Mouse (Mus musculus) neural tube, embryonic 14.5 days (tissue): ENCODE results near the gene Nt5dc1. TPM values are rescaled to one million over a fixed set of nuclear protein-coding genes. Genes with fewer than 3 reads are reported as not detected.

Source experiments
- ATAC-seq: fragments of 200-750 bp; cut with Nextera tagmentation; 2 replicates; pipeline ENCODE4 v1.8.0; 2017; ENCODE audit warnings: low read depth, mild to moderate bottlenecking, moderate TSS enrichment, moderate library complexity
- H3K27ac ChIP-seq: fragments of 300-500 bp; sonication (generic); 2 replicates; pipeline ENCODE4 v1.5.1; 2014; ENCODE audit warnings: low read depth, mild to moderate bottlenecking, control low read depth, low read length, moderate library complexity, mixed read lengths
- H3K27me3 ChIP-seq: fragments of 300-500 bp; sonication (generic); 2 replicates; pipeline ENCODE4 v1.6.1; 2014; ENCODE audit warnings: low read length; ENCODE audit not compliant: control insufficient read depth, insufficient read depth
- H3K36me3 ChIP-seq: fragments of 300-500 bp; sonication (generic); 2 replicates; pipeline ENCODE4 v1.6.1; 2014; ENCODE audit warnings: low read length, mixed read lengths; ENCODE audit not compliant: control insufficient read depth, insufficient read depth
- H3K4me1 ChIP-seq: fragments of 300-500 bp; sonication (generic); 2 replicates; pipeline ENCODE4 v1.6.1; 2014; ENCODE audit warnings: low read length; ENCODE audit not compliant: control insufficient read depth, insufficient read depth
- H3K4me2 ChIP-seq: fragments of 300-500 bp; sonication (generic); 2 replicates; pipeline ENCODE4 v1.6.1; 2014; ENCODE audit warnings: mild to moderate bottlenecking, low read depth, low read length, control low read depth
- H3K4me3 ChIP-seq: fragments of 300-500 bp; sonication (generic); 2 replicates; pipeline ENCODE4 v1.5.1; 2014; ENCODE audit warnings: low read depth, low read length, control low read depth, mixed read lengths
- H3K9ac ChIP-seq: fragments of 300-500 bp; sonication (generic); replicated peaks from 2 replicates; pipeline ENCODE4 v1.6.1; 2014; ENCODE audit warnings: low read depth, mild to moderate bottlenecking, control low read depth, low read length, mixed read lengths
- H3K9me3 ChIP-seq: fragments of 300-500 bp; sonication (generic); 2 replicates; pipeline ENCODE4 v1.6.1; 2016; ENCODE audit warnings: low read length; ENCODE audit not compliant: control insufficient read depth
- WGBS: fragments of 180-500 bp; shearing (Covaris S2); extraction: QIAGEN DNeasy Blood & Tissue Kit; methylation state at CpG from one replicate; pipeline ENCODE4 v1.1.7; 2014; 5-methylcytosine and 5-hydroxymethylcytosine counted together
- polyA plus RNA-seq: library from polyadenylated mRNA; unstranded; fragments of >200 nt; fragmentation: Nextera tagmentation; extraction: Ambion mirVana; gene quantifications from 2 replicates; pipeline ENCODE4 v1.2.1, GENCODE M21; 2014

The Nt5dc1 gene
- polyA plus RNA-seq, 1 experiment from 2014 or later: 2.0 TPM

DNA sequence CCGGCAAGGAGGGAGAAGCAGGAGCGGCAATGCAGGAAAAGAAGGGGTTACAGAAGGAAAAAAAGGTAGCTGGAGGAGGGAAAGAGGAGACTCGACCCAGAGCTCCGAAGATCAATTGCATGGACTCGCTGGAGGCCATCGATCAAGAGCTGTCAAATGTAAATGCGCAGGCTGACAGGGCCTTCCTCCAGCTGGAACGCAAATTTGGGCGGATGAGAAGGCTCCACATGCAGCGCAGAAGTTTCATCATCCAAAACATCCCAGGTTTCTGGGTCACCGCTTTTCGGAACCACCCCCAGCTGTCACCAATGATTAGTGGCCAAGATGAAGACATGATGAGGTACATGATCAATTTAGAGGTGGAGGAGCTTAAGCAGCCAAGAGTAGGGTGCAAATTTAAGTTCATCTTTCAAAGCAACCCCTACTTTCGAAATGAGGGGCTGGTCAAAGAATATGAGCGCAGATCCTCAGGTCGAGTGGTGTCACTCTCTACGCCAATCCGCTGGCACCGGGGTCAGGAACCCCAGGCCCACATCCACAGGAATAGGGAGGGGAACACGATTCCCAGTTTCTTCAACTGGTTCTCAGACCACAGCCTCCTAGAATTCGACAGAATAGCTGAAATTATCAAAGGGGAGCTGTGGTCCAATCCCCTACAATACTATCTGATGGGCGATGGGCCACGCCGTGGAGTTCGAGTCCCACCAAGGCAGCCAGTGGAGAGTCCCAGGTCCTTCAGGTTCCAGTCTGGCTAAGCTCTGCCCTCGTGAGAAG, 120.2 kb downstream of the Nt5dc1 start:
- Histone ChIP-seq H3K4me3 (peak overlapping the region; percentile 74), H3K9ac (peak overlapping the region; percentile 89), H3K27me3 (no peaks in the 10 kb centered on the region), H3K4me2 (peak overlapping the region; percentile 82), H3K4me1 (peaks cover 26% of the 10 kb centered on the region; the same call in 1 of the 2 replicates), H3K27ac (peak overlapping the region; percentile 99), H3K9me3 (no peaks in the 10 kb centered on the region), H3K36me3 (no peaks in the 10 kb centered on the region)
- no peak for ATAC-seq
- 42% methylated on average over 25 of the region's 25 CpGs for WGBS

DNA sequence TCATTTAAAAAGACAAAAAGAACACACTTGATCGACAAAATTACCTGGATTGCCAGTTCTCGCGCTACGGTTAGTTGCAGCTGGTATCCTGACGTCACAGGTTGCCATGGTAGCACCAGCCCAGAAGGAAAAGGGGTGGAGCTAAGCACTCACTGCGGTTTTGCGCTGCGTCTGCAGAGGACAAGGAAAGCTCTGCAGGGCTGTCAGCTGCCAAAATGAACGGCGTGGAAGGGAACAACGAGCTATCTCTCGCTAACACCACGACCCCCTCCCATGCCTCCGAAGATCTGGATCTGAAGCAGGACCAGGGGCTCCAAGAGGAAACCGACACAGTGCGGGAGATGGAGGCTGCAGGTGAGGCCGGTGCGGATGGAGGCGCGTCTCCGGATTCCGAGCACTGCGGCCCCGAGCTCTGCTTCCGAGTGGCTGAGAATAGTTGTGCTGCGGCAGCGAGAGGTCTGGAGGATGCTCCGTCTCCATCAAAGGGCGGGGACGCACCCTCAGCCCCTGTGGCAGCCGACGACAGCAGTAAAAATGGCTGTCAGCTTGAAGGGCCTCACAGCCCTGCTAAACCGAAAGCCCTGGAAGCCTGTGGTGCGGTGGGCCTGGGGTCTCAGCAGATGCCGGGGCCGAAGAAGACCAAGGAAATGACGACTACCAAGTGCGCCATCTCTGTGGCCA, 120.9 kb downstream of the Nt5dc1 start, which contains the start of gene Tspyl4:
Gene Tspyl4 (plus strand): TSS at position 144 of the 681 bp plus-strand sequence.
- ATAC-seq: peak; percentile 98
- Histone ChIP-seq H3K27me3 (no peaks in the 10 kb centered on the region), H3K36me3 (no peaks in the 10 kb centered on the region), H3K4me2 (peak within 1 kb of the TSS; percentile 82), H3K9ac (peak within 1 kb of the TSS; percentile 89), H3K27ac (peak within 1 kb of the TSS; percentile 99), H3K4me3 (peak within 1 kb of the TSS; percentile 74), H3K4me1 (peaks cover 25% of the 10 kb centered on the region; the same call in 1 of the 2 replicates), H3K9me3 (no peaks in the 10 kb centered on the region)
- WGBS: under 1% methylated on average over 37 of the region's 38 CpGs

DNA sequence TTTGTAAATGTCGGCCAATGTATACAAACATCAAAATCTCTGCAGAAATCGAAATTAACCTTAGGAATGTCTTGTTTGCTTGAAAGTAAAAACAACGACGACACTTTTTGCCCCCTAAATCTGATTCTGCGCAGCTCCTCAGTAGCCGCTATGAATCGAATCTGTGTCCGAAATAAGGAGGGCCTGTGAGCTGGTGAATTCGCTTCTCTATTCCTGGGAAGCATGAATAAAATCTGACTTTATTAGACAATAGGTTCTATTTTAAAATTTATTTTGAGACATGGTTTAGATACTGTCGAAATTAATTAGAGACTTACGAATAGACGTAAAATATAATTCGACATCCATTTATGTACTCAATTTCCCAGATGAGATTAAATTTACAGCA, 121.4 kb downstream of the Nt5dc1 start:
- Histone ChIP-seq H3K36me3 (no peaks in the 10 kb centered on the region), H3K4me3 (peak overlapping the region; percentile 74), H3K9ac (peak overlapping the region; percentile 89), H3K27me3 (no peaks in the 10 kb centered on the region), H3K4me2 (peak overlapping the region; percentile 82), H3K4me1 (peaks cover 21% of the 10 kb centered on the region; the same call in 1 of the 2 replicates), H3K9me3 (no peaks in the 10 kb centered on the region), H3K27ac (peak overlapping the region; percentile 88)
- peak; percentile 22 for ATAC-seq
- WGBS: 5% methylated on average over 13 of the region's 13 CpGs

DNA sequence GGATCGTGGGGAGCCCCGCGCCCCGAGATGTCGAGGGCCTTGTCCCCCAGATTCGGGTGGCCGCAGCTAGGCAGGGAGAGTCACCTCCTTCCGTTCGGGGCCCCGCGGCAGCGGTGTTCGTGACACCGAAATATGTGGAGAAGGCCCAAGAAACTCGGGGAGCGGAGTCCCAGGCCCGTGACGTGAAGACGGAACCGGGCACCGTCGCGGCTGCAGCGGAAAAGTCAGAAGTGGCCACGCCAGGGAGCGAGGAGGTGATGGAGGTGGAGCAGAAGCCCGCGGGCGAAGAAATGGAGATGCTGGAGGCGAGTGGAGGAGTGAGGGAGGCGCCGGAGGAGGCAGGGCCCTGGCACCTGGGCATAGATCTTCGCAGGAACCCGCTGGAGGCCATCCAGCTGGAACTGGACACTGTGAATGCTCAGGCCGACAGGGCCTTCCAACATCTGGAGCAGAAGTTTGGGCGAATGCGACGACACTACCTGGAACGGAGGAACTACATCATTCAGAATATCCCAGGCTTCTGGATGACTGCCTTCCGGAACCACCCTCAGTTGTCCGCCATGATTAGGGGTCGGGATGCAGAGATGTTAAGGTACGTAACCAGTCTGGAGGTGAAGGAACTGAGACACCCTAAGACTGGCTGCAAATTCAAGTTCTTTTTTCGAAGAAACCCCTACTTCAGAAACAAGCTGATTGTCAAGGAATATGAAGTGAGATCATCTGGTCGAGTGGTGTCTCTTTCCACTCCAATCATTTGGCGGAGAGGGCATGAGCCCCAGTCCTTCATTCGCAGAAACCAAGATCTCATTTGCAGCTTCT, 135.7 kb downstream of the Nt5dc1 start:
- no peaks in the 10 kb centered on the region for H3K36me3 ChIP-seq
- no peaks in the 10 kb centered on the region for H3K9me3 ChIP-seq
- peak overlapping the region; percentile 96 for H3K9ac ChIP-seq
- peak; percentile 4 for ATAC-seq
- 3% methylated on average over 45 of the region's 47 CpGs for WGBS
- H3K4me1 ChIP-seq: peaks cover 22% of the 10 kb centered on the region
- H3K27me3 ChIP-seq: no peaks in the 10 kb centered on the region
- peak overlapping the region; percentile 87 for H3K27ac ChIP-seq
- peak overlapping the region; percentile 84 for H3K4me3 ChIP-seq
- H3K4me2 ChIP-seq: peak overlapping the region; percentile 96

DNA sequence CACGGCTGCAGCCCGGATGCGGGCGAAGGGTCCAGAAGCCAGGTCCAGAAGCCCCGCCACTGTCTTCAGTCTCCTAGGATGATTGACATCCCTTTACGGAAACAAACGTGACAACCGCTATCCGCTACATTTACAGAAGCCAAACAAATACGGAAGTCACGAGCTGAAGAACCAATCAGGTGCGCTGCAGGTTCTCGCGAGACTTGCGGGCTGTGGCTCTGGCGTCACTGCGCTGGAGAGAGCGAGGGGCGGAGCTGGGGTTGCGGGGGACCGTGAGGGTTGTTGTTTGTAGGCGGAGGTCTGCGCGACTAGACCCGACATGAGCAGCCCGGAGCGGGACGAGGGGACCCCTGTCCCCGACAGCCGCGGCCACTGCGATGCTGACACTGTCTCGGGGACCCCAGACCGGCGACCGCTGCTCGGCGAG, 136.4 kb downstream of the Nt5dc1 start, which contains the start of gene Tspyl1:
Gene Tspyl1 (plus strand): TSS at position 229 of the 427 bp plus-strand sequence.
- H3K4me2 ChIP-seq: peak within 1 kb of the TSS; percentile 96
- under 1% methylated on average over 37 of the region's 38 CpGs for WGBS
- H3K9me3 ChIP-seq: no peaks in the 10 kb centered on the region
- H3K4me1 ChIP-seq: peaks cover 22% of the 10 kb centered on the region
- no peaks in the 10 kb centered on the region for H3K27me3 ChIP-seq
- H3K9ac ChIP-seq: peak within 1 kb of the TSS; percentile 96
- H3K4me3 ChIP-seq: peak within 1 kb of the TSS; percentile 84
- peak within 1 kb of the TSS; percentile 87 for H3K27ac ChIP-seq
- no peaks in the 10 kb centered on the region for H3K36me3 ChIP-seq
- peak; percentile 99 for ATAC-seq

DNA sequence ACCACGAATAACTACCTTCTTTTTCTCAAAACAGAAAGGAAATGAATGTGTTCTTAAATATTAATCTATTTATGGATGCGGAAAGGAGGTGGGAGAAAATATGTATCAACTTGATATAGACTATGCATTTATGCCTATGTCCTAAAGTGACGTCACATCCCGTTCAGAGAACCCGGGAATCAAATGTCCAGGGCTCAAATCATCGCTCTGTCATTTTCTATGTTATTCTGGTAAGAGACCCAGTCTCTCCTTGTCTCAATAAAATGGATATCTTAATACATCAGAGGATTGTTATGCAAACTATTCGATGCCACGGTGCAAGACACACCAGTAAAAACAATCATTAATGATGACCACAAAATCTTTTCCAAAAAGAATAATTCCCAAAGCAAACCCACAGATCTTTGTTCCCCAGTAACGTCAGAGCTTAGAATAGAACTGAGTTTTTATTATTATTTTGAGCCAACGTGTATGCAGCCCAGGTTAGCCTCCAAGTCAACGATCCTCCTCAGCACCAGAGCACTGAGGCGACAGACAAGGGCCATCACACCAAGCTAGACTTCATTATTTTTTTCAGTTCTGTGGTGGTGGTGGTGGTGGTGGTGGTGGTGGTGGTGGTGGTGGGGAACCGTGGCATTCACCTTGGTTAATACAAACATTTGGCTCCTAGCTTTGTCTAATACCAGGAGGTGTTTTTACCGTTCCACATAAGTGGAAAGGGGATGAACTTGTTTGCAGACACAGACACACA, 137.0 kb downstream of the Nt5dc1 start:
- 18% methylated on average over 14 of the region's 14 CpGs for WGBS
- Histone ChIP-seq H3K4me3 (peak overlapping the region; percentile 84), H3K9me3 (no peaks in the 10 kb centered on the region), H3K36me3 (no peaks in the 10 kb centered on the region), H3K4me2 (peak overlapping the region; percentile 96), H3K9ac (peak overlapping the region; percentile 96), H3K4me1 (peaks cover 22% of the 10 kb centered on the region), H3K27me3 (no peaks in the 10 kb centered on the region), H3K27ac (peak overlapping the region; percentile 87)
- peak; percentile 52 for ATAC-seq

DNA sequence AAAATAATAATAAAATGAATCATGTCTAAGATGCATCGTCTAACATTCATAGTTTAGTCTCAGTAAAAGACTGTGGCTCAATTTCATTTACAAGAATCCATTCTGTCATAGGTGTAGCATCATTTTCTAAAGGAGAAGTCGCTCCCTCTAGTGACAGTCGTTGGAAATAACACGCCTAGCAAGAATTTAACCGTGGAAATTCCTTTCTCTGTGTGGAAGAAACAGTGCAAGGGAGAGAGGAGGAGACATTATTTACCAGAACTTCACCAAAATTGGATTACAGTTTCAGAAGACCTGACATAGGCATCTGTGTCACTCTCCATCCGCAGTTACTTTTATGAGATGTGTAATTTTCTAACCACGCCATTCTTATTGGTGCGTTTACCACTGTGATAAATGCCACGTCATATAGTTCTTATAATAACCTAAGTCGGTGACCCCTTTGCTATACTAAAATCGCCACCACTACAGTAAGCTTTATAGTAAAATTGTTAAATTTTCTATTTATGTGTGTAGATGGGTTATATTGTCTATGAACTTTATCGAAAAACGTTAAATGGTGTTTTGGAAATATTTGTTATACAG, 137.7 kb downstream of the Nt5dc1 start:
- ATAC-seq: peak; percentile 13
- H3K9ac ChIP-seq: no peak overlapping the region; the same call in 1 of the 2 replicates
- H3K27ac ChIP-seq: peak overlapping the region; percentile 44; the same call in 1 of the 2 replicates
- no peaks in the 10 kb centered on the region for H3K36me3 ChIP-seq
- H3K4me3 ChIP-seq: peak overlapping the region; percentile 84; the same call in 1 of the 2 replicates
- H3K4me2 ChIP-seq: peak overlapping the region; percentile 59
- WGBS: 27% methylated on average over 13 of the region's 13 CpGs
- H3K4me1 ChIP-seq: peaks cover 22% of the 10 kb centered on the region
- no peaks in the 10 kb centered on the region for H3K27me3 ChIP-seq
- no peaks in the 10 kb centered on the region for H3K9me3 ChIP-seq

DNA sequence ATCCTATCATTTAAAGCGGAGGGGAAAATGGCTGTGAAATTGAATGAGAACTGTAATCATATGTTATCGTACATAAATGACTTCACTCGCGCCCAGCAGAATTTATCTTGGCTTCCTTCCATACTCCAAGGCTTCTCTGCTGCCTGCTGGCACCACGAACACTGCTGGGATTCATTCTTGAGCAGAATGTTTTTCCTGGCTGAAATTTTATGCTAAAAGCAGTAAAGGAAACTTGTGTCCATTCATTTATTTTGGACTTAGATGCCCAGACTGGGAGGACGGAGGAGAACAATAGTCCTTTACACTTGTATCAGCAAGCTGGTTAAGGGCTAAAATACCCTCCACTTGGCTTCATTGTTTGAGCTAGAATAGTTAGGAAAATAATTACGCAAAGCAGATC, 146.7 kb downstream of the Nt5dc1 start:
- WGBS: 50% methylated on average over 7 of the region's 7 CpGs

More for the DNA sequence above, 146.7 kb downstream of the Nt5dc1 start:
- no peak for ATAC-seq
- no peaks in the 10 kb centered on the region for H3K4me1 ChIP-seq
- no peak overlapping the region for H3K27ac ChIP-seq
- no peak overlapping the region for H3K9ac ChIP-seq
- H3K9me3 ChIP-seq: no peaks in the 10 kb centered on the region
- no peaks in the 10 kb centered on the region for H3K27me3 ChIP-seq
- H3K4me2 ChIP-seq: no peak overlapping the region
- no peak overlapping the region for H3K4me3 ChIP-seq
- no peaks in the 10 kb centered on the region for H3K36me3 ChIP-seq
